Mouse (Mus musculus): ENCODE measurements around the gene Galp.
"Not testable (repeated sequence)": the region's sequence is repeated elsewhere in the genome, so short reads cannot be mapped to it uniquely, and the experiment has no call there.

Gene Galp

GRCm38 (mm10) chr7:6179013-6179412 lies 17.9 kb upstream of the Galp start:
- no peak for DNase-seq

GRCm38 (mm10) chr7:6182882-6183281 lies 14.0 kb upstream of the Galp start:
- no peak for DNase-seq

GRCm38 (mm10) chr7:6183802-6184201 lies 13.1 kb upstream of the Galp start:
- no peak for DNase-seq

- DNase-seq = no peak
Observed at GRCm38 (mm10) chr7:6184521-6184920, 12.4 kb upstream of the Galp start.

- no peak for DNase-seq
Observed at GRCm38 (mm10) chr7:6185391-6185790, 11.5 kb upstream of the Galp start.

GRCm38 (mm10) chr7:6186176-6186575 lies 10.7 kb upstream of the Galp start:
- DNase-seq = no peak

- no peak for DNase-seq
Observed at GRCm38 (mm10) chr7:6186756-6187155, 10.1 kb upstream of the Galp start.

- DNase-seq = no peak
Observed at GRCm38 (mm10) chr7:6189542-6189941, 7.3 kb upstream of the Galp start.

GRCm38 (mm10) chr7:6191376-6191775 lies 5.5 kb upstream of the Galp start:
- peak; percentile 69 to 70 for DNase-seq

- peak; percentile 32 to 50 for DNase-seq
Observed at GRCm38 (mm10) chr7:6194129-6194528, 2.8 kb upstream of the Galp start.

GRCm38 (mm10) chr7:6195777-6196176 lies 1.1 kb upstream of the Galp start:
- no peak for DNase-seq

GRCm38 (mm10) chr7:6204200-6204599 lies 7.3 kb downstream of the Galp start:
- no peak for DNase-seq

- peak; percentile 27 to 35 for DNase-seq
Observed at GRCm38 (mm10) chr7:6213144-6213543, 16.3 kb downstream of the Galp start.

GRCm38 (mm10) chr7:6214691-6215090 lies 17.8 kb downstream of the Galp start:
- not testable (repeated sequence) for DNase-seq

- DNase-seq = no peak
Observed at GRCm38 (mm10) chr7:6220147-6220546, 23.3 kb downstream of the Galp start.

- DNase-seq = no peak
Observed at GRCm38 (mm10) chr7:6221978-6222377, 25.1 kb downstream of the Galp start, which contains the start of gene Zscan5b. Gene Zscan5b (plus strand): TSS chr7:6222278.

GRCm38 (mm10) chr7:6228491-6228890 lies 31.6 kb downstream of the Galp start:
- peak; percentile 5 to 13 for DNase-seq

GRCm38 (mm10) chr7:6239787-6240186 lies 42.9 kb downstream of the Galp start:
- DNase-seq = peak in 1 of 2 experiments; percentile 26

- peak; percentile 12 to 39 for DNase-seq
Observed at GRCm38 (mm10) chr7:6240841-6241425, 44.0 kb downstream of the Galp start.

- no peak for DNase-seq
Observed at GRCm38 (mm10) chr7:6244361-6245292, 47.7 kb downstream of the Galp start.

GRCm38 (mm10) chr7:6252410-6252809 lies 55.5 kb downstream of the Galp start, which contains the start of gene Epp13:
Gene Epp13 (plus strand): TSS chr7:6252710.
- no peak for DNase-seq

- no peak for DNase-seq
Observed at GRCm38 (mm10) chr7:6254451-6254850, 57.6 kb downstream of the Galp start.

- no peak for DNase-seq
Observed at GRCm38 (mm10) chr7:6257386-6257785, 60.5 kb downstream of the Galp start.

Data from lung, adult 18-20 months (tissue).